Mouse (Mus musculus) kidney, embryonic 14.5 days (tissue): ENCODE results near the gene Ttn. TPM values are rescaled to one million over a fixed set of nuclear protein-coding genes. Genes with fewer than 3 reads are reported as not detected.

Experiments
- ATAC-seq: fragments of 200-750 bp; cut with Nextera tagmentation; 2 replicates; pipeline ENCODE4 v1.8.0; 2017; ENCODE audit warnings: moderate number of reproducible peaks, mild to moderate bottlenecking, moderate TSS enrichment, moderate library complexity; ENCODE audit not compliant: low FRiP score, low TSS enrichment
- H3K27ac ChIP-seq: fragments of 300-500 bp; sonication (generic); 2 replicates; pipeline ENCODE4 v1.5.1; 2014; ENCODE audit warnings: low read depth, mild to moderate bottlenecking, low read length, moderate library complexity, mixed read lengths
- H3K27me3 ChIP-seq: fragments of 300-500 bp; sonication (generic); 2 replicates; pipeline ENCODE4 v1.6.1; 2014; ENCODE audit warnings: mild to moderate bottlenecking, low read length; ENCODE audit not compliant: control insufficient read depth, insufficient read depth
- H3K36me3 ChIP-seq: fragments of 300-500 bp; sonication (generic); 2 replicates; pipeline ENCODE4 v1.6.1; 2014; ENCODE audit warnings: low read length, mixed read lengths; ENCODE audit not compliant: control insufficient read depth, insufficient read depth
- H3K4me1 ChIP-seq: fragments of 300-500 bp; sonication (generic); 2 replicates; pipeline ENCODE4 v1.6.1; 2014; ENCODE audit warnings: low read length, mixed read lengths; ENCODE audit not compliant: control insufficient read depth, insufficient read depth
- H3K4me2 ChIP-seq: fragments of 300-500 bp; sonication (generic); replicated peaks from 2 replicates; pipeline ENCODE4 v1.6.1; 2014; ENCODE audit warnings: low read depth, mild to moderate bottlenecking, low read length
- H3K4me3 ChIP-seq: fragments of 300-500 bp; sonication (generic); 2 replicates; pipeline ENCODE4 v1.5.1; 2014; ENCODE audit warnings: mild to moderate bottlenecking, low read length
- H3K9ac ChIP-seq: fragments of 300-500 bp; sonication (generic); 2 replicates; pipeline ENCODE4 v1.6.1; 2014; ENCODE audit warnings: low read depth, mild to moderate bottlenecking, low read length, moderate library complexity
- H3K9me3 ChIP-seq: fragments of 300-500 bp; sonication (generic); 2 replicates; pipeline ENCODE4 v1.6.1; 2016; ENCODE audit warnings: low read length; ENCODE audit not compliant: control insufficient read depth
- WGBS: fragments of 180-500 bp; shearing (Covaris S2); extraction: QIAGEN DNeasy Blood & Tissue Kit; methylation state at CpG from one replicate; pipeline ENCODE4 v1.1.7; 2014; 5-methylcytosine and 5-hydroxymethylcytosine counted together
- polyA plus RNA-seq: library from polyadenylated mRNA; unstranded; fragments of >200 nt; fragmentation: Nextera tagmentation; extraction: Ambion mirVana; gene quantifications from 2 replicates; pipeline ENCODE4 v1.2.1, GENCODE M21; 2014

Ttn gene
- polyA plus RNA-seq, 1 experiment from 2014 or later, result 0.23 TPM

GRCm38 (mm10) chr2:76987317-76987716 is 5.0 kb upstream of the Ttn start:
- no peak for ATAC-seq
- no peaks in the 10 kb centered on the region for H3K36me3 ChIP-seq
- no peak overlapping the region for H3K4me2 ChIP-seq
- no peaks in the 10 kb centered on the region for H3K27me3 ChIP-seq
- H3K4me3 ChIP-seq, result no peak overlapping the region
- H3K9me3 ChIP-seq, result no peaks in the 10 kb centered on the region
- H3K27ac ChIP-seq, result no peak overlapping the region
- WGBS, result 89% methylated on average over 4 of the region's 4 CpGs
- H3K9ac ChIP-seq, result no peak overlapping the region
- H3K4me1 ChIP-seq, result no peaks in the 10 kb centered on the region

DNA sequence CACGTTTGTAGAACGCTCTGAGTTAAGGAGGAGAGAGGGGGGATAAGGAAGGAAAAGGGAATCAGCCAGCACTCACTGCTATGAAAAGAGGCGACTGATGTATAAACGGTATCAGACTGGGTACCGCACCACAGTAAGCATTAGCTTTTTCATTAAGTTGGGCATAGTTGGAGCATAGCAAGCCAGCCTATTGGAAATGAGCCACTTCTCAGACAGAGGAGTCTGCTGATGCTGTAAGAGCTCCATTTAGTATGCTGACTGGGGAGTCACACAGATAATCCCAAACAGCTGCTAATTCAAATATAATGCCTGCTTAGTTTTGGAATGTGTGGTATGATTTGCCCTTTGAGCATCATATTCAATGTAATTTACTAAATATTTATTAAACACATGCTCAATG is 2.0 kb upstream of the Ttn start:
- H3K4me1 ChIP-seq, result no peaks in the 10 kb centered on the region
- no peak for ATAC-seq
- no peak overlapping the region for H3K9ac ChIP-seq
- no peaks in the 10 kb centered on the region for H3K27me3 ChIP-seq
- H3K9me3 ChIP-seq, result no peaks in the 10 kb centered on the region
- WGBS, result 91% methylated on average over 5 of the region's 5 CpGs
- H3K4me2 ChIP-seq, result no peak overlapping the region
- no peaks in the 10 kb centered on the region for H3K36me3 ChIP-seq
- H3K27ac ChIP-seq, result no peak overlapping the region
- no peak overlapping the region for H3K4me3 ChIP-seq

DNA sequence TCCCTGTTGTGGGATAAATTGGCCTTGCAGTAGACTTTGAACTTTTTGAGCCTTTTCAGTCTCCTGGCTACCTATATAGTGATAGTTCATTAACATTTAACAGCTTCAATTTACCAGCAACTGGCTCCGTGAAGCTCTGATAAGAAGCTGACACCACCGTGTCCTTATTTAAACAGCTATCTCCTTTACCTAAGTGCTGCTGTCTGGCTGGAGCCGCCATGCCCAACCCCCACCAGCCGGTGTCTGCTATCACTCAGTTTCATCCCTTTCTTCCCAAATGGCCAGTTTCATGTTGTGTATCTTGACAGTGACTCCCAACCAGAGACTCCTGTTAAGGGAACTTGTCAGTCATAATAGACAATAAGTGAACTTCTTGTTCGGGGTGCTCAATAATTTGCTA is 1.3 kb upstream of the Ttn start:
- Histone ChIP-seq H3K4me2 (no peak overlapping the region), H3K9ac (no peak overlapping the region), H3K36me3 (no peaks in the 10 kb centered on the region), H3K9me3 (no peaks in the 10 kb centered on the region), H3K27ac (no peak overlapping the region), H3K4me1 (no peaks in the 10 kb centered on the region), H3K4me3 (no peak overlapping the region), H3K27me3 (no peaks in the 10 kb centered on the region)
- no peak for ATAC-seq
- 55% methylated on average over 5 of the region's 5 CpGs for WGBS

DNA sequence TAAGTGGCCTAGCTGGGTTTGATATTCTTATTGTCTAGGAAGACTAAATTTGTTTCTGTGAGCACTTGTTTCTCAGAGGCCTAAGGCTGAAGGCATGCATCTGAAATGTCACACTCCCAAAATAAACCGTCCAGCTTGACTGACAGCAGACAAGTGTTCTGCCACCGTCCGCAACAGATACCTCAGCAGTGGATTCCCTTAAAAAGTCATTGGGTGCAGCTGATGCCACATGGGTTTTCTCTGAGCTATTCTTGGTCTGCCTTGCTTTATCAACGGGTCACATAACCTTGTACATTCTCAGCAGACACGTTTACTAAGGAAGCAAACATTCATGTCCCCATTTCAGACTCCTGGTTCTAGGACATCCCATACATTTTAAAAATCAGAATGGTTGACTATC is 630 bp downstream of the Ttn start:
- ATAC-seq, result no peak
- 87% methylated on average over 5 of the region's 5 CpGs for WGBS
- Histone ChIP-seq H3K4me2 (no peak overlapping the region), H3K9me3 (no peaks in the 10 kb centered on the region), H3K36me3 (no peaks in the 10 kb centered on the region), H3K4me1 (no peaks in the 10 kb centered on the region), H3K4me3 (no peak overlapping the region), H3K27me3 (no peaks in the 10 kb centered on the region), H3K9ac (no peak overlapping the region), H3K27ac (no peak overlapping the region)

DNA sequence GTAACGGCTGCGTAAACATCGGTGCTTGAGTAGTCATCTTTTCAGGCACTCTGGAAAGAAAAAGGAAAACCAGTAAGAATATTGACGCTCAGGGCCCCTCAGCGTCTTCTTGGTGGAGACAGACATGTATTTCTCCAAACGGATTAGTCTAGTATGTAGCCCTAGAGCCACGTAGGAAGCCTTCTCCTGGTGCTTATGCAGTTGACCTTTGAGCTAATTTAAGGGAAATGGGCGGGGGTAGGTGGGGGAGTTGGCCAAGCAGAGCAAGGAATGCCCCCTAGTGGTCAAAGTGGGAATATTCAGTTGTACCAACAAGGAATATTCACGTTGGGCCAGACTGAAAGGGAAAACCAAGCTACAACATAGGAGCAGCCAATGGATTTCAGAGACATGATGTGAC is 2.2 kb downstream of the Ttn start:
- no peaks in the 10 kb centered on the region for H3K36me3 ChIP-seq
- no peaks in the 10 kb centered on the region for H3K4me1 ChIP-seq
- no peak for ATAC-seq
- WGBS, result 55% methylated on average over 9 of the region's 9 CpGs
- no peak overlapping the region for H3K9ac ChIP-seq
- H3K27me3 ChIP-seq, result no peaks in the 10 kb centered on the region
- no peak overlapping the region for H3K27ac ChIP-seq
- no peaks in the 10 kb centered on the region for H3K9me3 ChIP-seq
- H3K4me3 ChIP-seq, result no peak overlapping the region
- no peak overlapping the region for H3K4me2 ChIP-seq

DNA sequence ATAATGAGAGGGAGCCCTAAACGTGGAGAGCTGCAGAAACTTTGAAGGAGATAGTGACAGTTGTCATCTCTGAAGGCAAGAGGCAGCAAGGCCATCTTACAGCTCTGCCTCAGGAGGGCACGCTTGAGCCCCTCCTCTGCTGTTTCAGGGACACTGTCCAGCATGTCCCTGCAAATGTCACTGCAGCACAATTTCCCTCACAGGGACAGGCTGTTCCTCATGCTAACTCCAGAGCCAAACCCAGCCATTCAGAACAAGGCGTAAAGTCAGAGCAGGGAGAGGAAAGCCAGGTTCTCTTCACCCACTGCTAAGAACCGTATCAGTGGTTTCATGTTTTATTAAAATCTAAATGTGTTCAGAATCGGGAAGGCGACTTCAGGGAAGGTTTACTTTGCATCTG is 4.7 kb downstream of the Ttn start:
- Histone ChIP-seq H3K4me2 (no peak overlapping the region), H3K4me3 (no peak overlapping the region), H3K27me3 (no peaks in the 10 kb centered on the region), H3K9ac (no peak overlapping the region), H3K27ac (no peak overlapping the region), H3K36me3 (no peaks in the 10 kb centered on the region), H3K4me1 (no peaks in the 10 kb centered on the region), H3K9me3 (no peaks in the 10 kb centered on the region)
- ATAC-seq, result no peak
- 67% methylated on average over 6 of the region's 6 CpGs for WGBS

DNA sequence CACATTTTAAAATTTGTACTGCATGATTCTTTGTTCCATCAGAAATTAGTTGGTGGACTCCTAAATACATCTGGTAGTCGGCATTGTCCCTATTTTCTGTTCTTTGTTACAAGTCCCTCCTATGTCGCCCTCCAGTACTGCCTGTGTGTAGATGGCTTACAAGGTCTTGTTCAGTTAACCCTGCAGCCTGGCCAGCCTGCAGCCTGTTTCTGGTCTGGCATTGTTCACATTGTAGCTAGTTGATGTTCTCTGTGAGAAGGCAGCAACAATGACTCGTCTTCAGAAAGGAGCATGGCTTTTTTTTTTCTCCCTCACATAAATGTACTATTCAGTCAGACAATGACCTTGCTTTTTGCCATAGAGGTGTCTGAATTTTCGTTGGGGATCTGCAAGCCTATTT is 10.3 kb downstream of the Ttn start:
- no peak for ATAC-seq
- Histone ChIP-seq H3K4me2 (no peak overlapping the region), H3K4me1 (no peaks in the 10 kb centered on the region), H3K27me3 (no peaks in the 10 kb centered on the region), H3K9me3 (no peaks in the 10 kb centered on the region), H3K36me3 (no peaks in the 10 kb centered on the region), H3K4me3 (no peak overlapping the region), H3K27ac (no peak overlapping the region), H3K9ac (no peak overlapping the region)
- WGBS, result 77% methylated on average over 4 of the region's 4 CpGs

- WGBS, result 74% methylated on average over 5 of the region's 5 CpGs
Observed at GRCm38 (mm10) chr2:76971069-76971468, 11.3 kb downstream of the Ttn start.

GRCm38 (mm10) chr2:76970669-76971068 is 11.7 kb downstream of the Ttn start:
- H3K27ac ChIP-seq, result no peak overlapping the region
- H3K36me3 ChIP-seq, result no peaks in the 10 kb centered on the region
- no peak overlapping the region for H3K4me3 ChIP-seq
- no peaks in the 10 kb centered on the region for H3K4me1 ChIP-seq
- H3K9ac ChIP-seq, result no peak overlapping the region
- no peak overlapping the region for H3K4me2 ChIP-seq
- no peaks in the 10 kb centered on the region for H3K9me3 ChIP-seq
- ATAC-seq, result no peak
- 26% methylated on average over 4 of the region's 4 CpGs for WGBS
- H3K27me3 ChIP-seq, result no peaks in the 10 kb centered on the region

More at GRCm38 (mm10) chr2:76971069-76971468, 11.3 kb downstream of the Ttn start:
- H3K27ac ChIP-seq, result no peak overlapping the region
- H3K4me1 ChIP-seq, result no peaks in the 10 kb centered on the region
- H3K9ac ChIP-seq, result no peak overlapping the region
- no peaks in the 10 kb centered on the region for H3K9me3 ChIP-seq
- ATAC-seq, result no peak
- H3K4me3 ChIP-seq, result no peak overlapping the region
- H3K36me3 ChIP-seq, result no peaks in the 10 kb centered on the region
- no peak overlapping the region for H3K4me2 ChIP-seq
- H3K27me3 ChIP-seq, result no peaks in the 10 kb centered on the region

- Histone ChIP-seq H3K9ac (no peak overlapping the region), H3K36me3 (no peaks in the 10 kb centered on the region), H3K4me3 (no peak overlapping the region), H3K4me1 (no peaks in the 10 kb centered on the region), H3K27me3 (no peaks in the 10 kb centered on the region), H3K27ac (no peak overlapping the region), H3K4me2 (no peak overlapping the region), H3K9me3 (no peaks in the 10 kb centered on the region)
- 65% methylated on average over 6 of the region's 6 CpGs for WGBS
- ATAC-seq, result no peak
Observed at GRCm38 (mm10) chr2:76970204-76970603, 12.1 kb downstream of the Ttn start.
